Mouse (Mus musculus): ENCODE measurements around the gene Tgtp2.

DNA sequence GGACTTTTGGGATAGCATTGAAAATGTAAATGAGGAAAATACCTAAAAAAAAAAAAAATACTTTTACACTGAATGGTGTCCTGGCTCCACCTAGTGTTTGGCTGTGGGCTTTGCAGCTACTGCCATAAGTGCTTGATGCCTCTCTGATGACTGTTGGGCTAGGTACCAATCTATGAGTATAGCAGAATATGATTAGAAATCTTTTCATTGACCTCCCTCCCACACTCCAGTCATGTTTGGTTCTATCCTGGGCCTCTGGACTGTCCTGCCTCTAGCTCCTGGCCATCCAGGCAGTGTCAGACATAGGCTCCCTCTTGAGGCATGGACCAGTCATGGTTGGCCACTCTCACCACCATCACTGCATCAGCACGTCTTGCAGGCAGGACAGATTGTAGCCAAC is 44.8 kb upstream of the Tgtp2 start:
- TF ChIP-seq GATA1 (IDR thresholded peaks at IDR 0.05; ENCODE audit: low read length) (no peak), TAL1 (IDR thresholded peaks at IDR 0.05; ENCODE audit: low read length) (no peak)
